Mouse (Mus musculus): ENCODE data around the gene S1pr1. TPM values are rescaled to one million over a fixed set of nuclear protein-coding genes. Genes with fewer than 3 reads are reported as not detected.

Gene S1pr1
- polyA plus RNA-seq, 1 experiment from 2014 or later: 12.0 TPM

DNA sequence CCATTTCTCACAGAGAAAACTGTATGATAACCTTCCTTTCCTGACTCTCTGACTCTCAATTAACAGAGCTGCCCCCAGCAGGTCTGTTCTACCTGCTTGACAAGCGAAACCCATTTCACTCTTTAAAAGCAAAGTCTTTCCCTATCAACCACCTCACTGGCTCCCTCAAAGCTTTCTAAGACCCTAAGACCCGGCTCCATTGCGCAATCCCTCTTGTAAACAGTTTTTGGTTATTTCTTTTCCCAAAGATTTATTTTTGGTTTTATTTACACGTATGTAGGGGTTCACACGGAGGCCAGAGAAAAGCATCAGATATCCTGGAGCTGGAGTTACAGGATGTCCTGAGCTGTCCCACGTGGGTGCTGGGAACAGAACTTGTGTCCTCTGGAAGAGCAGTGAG lies 4.0 kb upstream of the S1pr1 start:
- no peak overlapping the region for H3K9ac ChIP-seq (ENCODE audit: low read length)
- H3K4me3 ChIP-seq (ENCODE audit: low read depth, low read length): no peak overlapping the region
- H3K27me3 ChIP-seq (ENCODE audit: control insufficient read depth, insufficient read depth, low read length): no peaks in the 10 kb centered on the region
- H3K36me3 ChIP-seq (ENCODE audit: control insufficient read depth, insufficient read depth, low read length): no peaks in the 10 kb centered on the region
- H3K4me1 ChIP-seq (ENCODE audit: control insufficient read depth, insufficient read depth, low read length): no peaks in the 10 kb centered on the region
- WGBS: 81% methylated on average over 6 of the region's 6 CpGs
- H3K4me2 ChIP-seq (ENCODE audit: low read depth, severe bottlenecking): no peak overlapping the region
- no peak for ATAC-seq (ENCODE audit: insufficient number of reproducible peaks, low FRiP score, low TSS enrichment, low read depth)
- H3K9me3 ChIP-seq (ENCODE audit: control insufficient read depth, low read length): no peaks in the 10 kb centered on the region
- no peak for DNase-seq (ENCODE audit: low spot score)
- H3K27ac ChIP-seq (replicated peaks; ENCODE audit: low read depth, low read length): no peak overlapping the region

DNA sequence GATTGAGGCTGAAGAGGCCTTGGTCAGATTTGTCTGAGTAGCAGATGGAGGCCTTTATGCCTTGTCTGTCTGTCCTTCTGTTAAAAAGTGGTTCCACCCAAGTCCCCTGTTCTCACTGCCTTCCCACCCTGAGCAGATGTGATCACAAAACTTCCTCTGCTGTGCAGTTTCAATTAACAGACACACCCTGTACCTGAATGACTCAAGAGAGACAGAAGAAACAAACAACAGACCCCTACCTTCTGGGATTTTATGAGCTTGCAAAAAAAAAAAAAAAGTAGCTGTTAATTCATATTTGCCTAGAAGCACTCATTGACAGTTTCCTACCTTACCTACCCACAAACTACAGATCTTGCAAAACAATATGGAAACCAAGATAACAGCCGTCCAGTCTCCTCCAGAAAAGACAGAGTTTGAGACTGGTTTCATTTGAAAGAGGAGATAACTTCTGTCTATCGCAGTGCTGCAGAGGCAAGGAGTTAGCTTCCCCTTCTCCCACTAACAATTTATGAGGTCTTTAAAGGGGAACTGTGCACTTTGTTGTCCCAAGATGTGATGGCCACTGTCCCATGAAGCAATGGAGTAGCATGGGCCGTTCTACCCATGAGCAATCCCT lies 1.1 kb upstream of the S1pr1 start:
- no peak for DNase-seq (ENCODE audit: low spot score)
- 77% methylated on average over 3 of the region's 3 CpGs for WGBS
- H3K4me2 ChIP-seq (ENCODE audit: low read depth, severe bottlenecking): peak overlapping the region; percentile 90
- H3K4me3 ChIP-seq (ENCODE audit: low read depth, low read length): no peak overlapping the region; the same call in 1 of the 2 replicates
- no peaks in the 10 kb centered on the region for H3K9me3 ChIP-seq (ENCODE audit: control insufficient read depth, low read length)
- no peak for ATAC-seq (ENCODE audit: insufficient number of reproducible peaks, low FRiP score, low TSS enrichment, low read depth)
- no peaks in the 10 kb centered on the region for H3K4me1 ChIP-seq (ENCODE audit: control insufficient read depth, insufficient read depth, low read length)
- H3K27me3 ChIP-seq (ENCODE audit: control insufficient read depth, insufficient read depth, low read length): no peaks in the 10 kb centered on the region
- H3K36me3 ChIP-seq (ENCODE audit: control insufficient read depth, insufficient read depth, low read length): no peaks in the 10 kb centered on the region; the same call in 1 of the 2 replicates
- H3K9ac ChIP-seq (ENCODE audit: low read length): peak overlapping the region; percentile 82
- H3K27ac ChIP-seq (replicated peaks; ENCODE audit: low read depth, low read length): no peak overlapping the region

DNA sequence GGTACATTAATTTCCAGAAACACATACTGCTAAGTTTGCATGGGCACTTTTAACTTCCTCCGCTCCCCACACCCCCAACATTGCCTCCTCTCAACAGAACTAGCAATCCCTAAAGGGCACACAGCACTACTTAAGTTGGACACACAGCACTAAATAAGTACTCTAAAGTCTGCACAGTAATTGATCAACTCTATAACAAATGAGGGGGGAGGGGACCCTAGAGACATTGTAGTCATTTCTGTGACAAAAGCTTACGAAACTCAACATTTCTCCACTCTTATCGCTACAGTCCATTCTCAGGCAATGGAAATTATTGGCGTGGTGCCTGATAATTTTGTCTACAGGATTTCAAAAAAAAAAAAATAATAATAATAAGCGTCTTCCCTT lies 830 bp downstream of the S1pr1 start:
- WGBS: 6% methylated on average over 5 of the region's 5 CpGs
- Histone ChIP-seq H3K27ac (replicated peaks; ENCODE audit: low read depth, low read length) (no peak overlapping the region), H3K4me1 (ENCODE audit: control insufficient read depth, insufficient read depth, low read length) (no peaks in the 10 kb centered on the region), H3K9me3 (ENCODE audit: control insufficient read depth, low read length) (no peaks in the 10 kb centered on the region), H3K4me2 (ENCODE audit: low read depth, severe bottlenecking) (peak overlapping the region; percentile 90), H3K9ac (ENCODE audit: low read length) (no peak overlapping the region; the same call in 1 of the 2 replicates), H3K27me3 (ENCODE audit: control insufficient read depth, insufficient read depth, low read length) (no peaks in the 10 kb centered on the region), H3K4me3 (ENCODE audit: low read depth, low read length) (peak overlapping the region; percentile 49), H3K36me3 (ENCODE audit: control insufficient read depth, insufficient read depth, low read length) (no peaks in the 10 kb centered on the region; the same call in 1 of the 2 replicates)
- DNase-seq (ENCODE audit: low spot score) (peak; percentile 40), ATAC-seq (ENCODE audit: insufficient number of reproducible peaks, low FRiP score, low TSS enrichment, low read depth) (no peak)

DNA sequence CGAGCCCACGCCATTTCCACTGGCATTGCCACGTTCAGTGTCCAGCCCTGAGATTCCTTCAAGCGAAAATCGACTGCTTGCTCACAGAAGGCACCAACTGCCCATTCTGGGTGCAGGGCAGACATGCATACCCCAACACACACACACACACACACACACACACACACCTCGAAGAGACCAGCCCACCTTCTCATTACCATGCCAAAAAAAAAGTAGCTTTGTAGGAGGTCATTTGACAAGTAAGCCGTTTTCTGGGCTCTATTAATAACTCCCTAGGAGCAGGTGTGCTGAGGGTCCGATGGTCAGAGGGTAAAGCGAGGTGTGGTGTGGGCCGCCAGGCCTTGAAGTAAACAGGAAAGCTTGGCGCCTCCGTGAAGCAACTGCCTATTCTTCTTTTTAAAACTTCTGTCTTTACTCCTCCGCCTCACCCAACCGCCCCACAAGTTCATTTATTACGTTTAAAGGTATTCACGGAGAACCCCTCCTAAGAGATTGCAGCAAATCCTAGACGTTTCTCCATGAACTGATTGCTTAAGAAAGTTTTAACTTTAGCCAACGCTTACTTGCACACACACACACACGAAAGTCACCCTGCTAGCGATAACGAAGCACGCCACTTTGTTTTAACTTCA lies 1.3 kb downstream of the S1pr1 start:
- peak overlapping the region; percentile 90 for H3K4me2 ChIP-seq (ENCODE audit: low read depth, severe bottlenecking)
- ATAC-seq (ENCODE audit: insufficient number of reproducible peaks, low FRiP score, low TSS enrichment, low read depth) (no peak), DNase-seq (ENCODE audit: low spot score) (no peak)
- peak overlapping the region; percentile 49 for H3K4me3 ChIP-seq (ENCODE audit: low read depth, low read length)
- H3K9ac ChIP-seq (ENCODE audit: low read length): no peak overlapping the region
- H3K36me3 ChIP-seq (ENCODE audit: control insufficient read depth, insufficient read depth, low read length): no peaks in the 10 kb centered on the region; the same call in 1 of the 2 replicates
- H3K9me3 ChIP-seq (ENCODE audit: control insufficient read depth, low read length): no peaks in the 10 kb centered on the region
- H3K27me3 ChIP-seq (ENCODE audit: control insufficient read depth, insufficient read depth, low read length): no peaks in the 10 kb centered on the region
- WGBS: 14% methylated on average over 22 of the region's 22 CpGs
- H3K27ac ChIP-seq (replicated peaks; ENCODE audit: low read depth, low read length): no peak overlapping the region
- no peaks in the 10 kb centered on the region for H3K4me1 ChIP-seq (ENCODE audit: control insufficient read depth, insufficient read depth, low read length)

DNA sequence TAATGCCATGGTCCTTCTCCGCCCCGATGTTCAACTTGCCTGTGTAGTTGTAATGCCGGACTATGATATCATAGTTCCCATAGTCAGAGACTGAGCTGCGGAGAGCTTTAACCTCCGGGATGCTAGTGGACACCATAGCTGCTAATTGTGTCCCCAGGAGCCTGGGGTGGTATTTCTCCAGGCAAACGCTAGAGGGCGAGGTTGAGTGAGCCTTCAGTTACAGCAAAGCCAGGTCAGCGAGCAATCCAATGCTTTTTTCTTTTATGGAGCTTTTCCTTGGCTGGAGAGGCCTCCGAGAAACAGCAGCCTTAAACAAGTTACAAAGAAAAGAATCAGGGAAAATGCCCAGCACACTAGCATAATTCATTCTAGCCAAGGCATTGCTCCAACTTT lies 2.1 kb downstream of the S1pr1 start:
- H3K36me3 ChIP-seq (ENCODE audit: control insufficient read depth, insufficient read depth, low read length): no peaks in the 10 kb centered on the region; the same call in 1 of the 2 replicates
- DNase-seq (ENCODE audit: low spot score) (peak; percentile 85), ATAC-seq (ENCODE audit: insufficient number of reproducible peaks, low FRiP score, low TSS enrichment, low read depth) (no peak)
- H3K27me3 ChIP-seq (ENCODE audit: control insufficient read depth, insufficient read depth, low read length): no peaks in the 10 kb centered on the region
- H3K4me1 ChIP-seq (ENCODE audit: control insufficient read depth, insufficient read depth, low read length): no peaks in the 10 kb centered on the region
- H3K27ac ChIP-seq (replicated peaks; ENCODE audit: low read depth, low read length): no peak overlapping the region
- H3K9me3 ChIP-seq (ENCODE audit: control insufficient read depth, low read length): no peaks in the 10 kb centered on the region
- H3K4me3 ChIP-seq (ENCODE audit: low read depth, low read length): no peak overlapping the region
- WGBS: 19% methylated on average over 9 of the region's 9 CpGs
- no peak overlapping the region; the same call in 1 of the 2 replicates for H3K4me2 ChIP-seq (ENCODE audit: low read depth, severe bottlenecking)
- H3K9ac ChIP-seq (ENCODE audit: low read length): no peak overlapping the region

DNA sequence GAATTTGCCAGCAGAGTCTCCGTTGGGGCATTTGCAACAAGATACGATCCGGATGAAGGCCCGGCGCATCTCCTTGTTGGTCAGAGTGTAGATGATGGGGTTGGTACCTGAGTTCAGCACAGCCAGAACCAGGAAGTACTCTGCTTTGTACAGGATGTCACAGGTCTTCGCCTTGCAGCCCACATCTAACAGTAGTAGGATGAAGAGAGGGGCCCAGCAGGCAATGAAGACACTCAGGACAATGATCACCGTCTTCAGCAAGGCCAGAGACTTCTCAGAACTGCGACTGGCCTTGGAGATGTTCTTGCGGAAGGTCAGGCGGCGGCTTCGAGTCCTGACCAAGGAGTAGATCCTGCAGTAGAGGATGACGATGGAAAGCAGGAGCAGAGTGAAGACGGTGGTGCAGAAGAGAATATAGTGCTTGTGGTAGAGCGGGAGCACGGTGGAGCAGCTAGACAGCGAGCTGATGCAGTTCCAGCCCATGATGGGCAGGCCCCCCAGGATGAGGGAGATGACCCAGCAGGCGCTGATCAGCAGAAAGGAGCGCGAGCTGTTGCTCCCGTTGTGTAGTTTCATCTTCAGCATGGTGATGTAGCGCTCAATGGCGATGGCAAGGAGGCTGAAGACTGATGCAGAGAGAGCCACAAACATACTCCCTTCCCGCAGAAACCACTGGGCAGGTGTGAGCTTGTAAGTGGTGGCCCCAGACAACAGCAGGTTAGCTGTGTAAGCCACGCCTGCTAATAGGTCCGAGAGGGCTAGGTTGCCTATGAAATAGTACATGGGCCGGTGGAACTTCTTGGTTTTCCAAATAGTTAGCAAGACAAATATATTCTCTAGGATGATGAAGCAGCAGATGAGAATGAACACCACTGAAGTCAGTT lies 2.7 kb downstream of the S1pr1 start:
- Histone ChIP-seq H3K4me1 (ENCODE audit: control insufficient read depth, insufficient read depth, low read length) (no peaks in the 10 kb centered on the region), H3K27ac (replicated peaks; ENCODE audit: low read depth, low read length) (no peak overlapping the region), H3K9me3 (ENCODE audit: control insufficient read depth, low read length) (no peaks in the 10 kb centered on the region), H3K27me3 (ENCODE audit: control insufficient read depth, insufficient read depth, low read length) (no peaks in the 10 kb centered on the region), H3K4me3 (ENCODE audit: low read depth, low read length) (no peak overlapping the region), H3K4me2 (ENCODE audit: low read depth, severe bottlenecking) (no peak overlapping the region), H3K36me3 (ENCODE audit: control insufficient read depth, insufficient read depth, low read length) (no peaks in the 10 kb centered on the region; the same call in 1 of the 2 replicates), H3K9ac (ENCODE audit: low read length) (no peak overlapping the region)
- ATAC-seq (ENCODE audit: insufficient number of reproducible peaks, low FRiP score, low TSS enrichment, low read depth) (no peak), DNase-seq (ENCODE audit: low spot score) (no peak)
- 89% methylated on average over 27 of the region's 27 CpGs for WGBS

DNA sequence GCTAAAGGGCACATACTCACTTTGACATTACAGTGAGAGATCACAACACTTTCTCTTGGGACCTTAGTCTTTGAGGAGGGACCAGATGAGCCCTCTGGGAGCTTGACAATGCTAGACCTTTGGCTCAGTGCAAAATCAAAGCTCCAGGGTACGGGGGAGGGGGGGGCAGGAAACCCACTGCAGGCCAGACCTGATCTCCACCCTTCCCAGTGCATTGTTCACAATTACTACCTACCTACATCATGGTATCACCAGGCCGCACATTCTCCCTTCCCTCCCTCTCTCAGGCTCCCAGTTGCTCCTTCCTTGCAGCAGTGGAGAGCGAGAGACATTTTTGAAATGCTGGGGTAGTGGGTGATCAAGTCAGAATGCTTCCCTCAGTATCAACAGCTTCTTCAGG lies 3.5 kb downstream of the S1pr1 start:
- H3K27me3 ChIP-seq (ENCODE audit: control insufficient read depth, insufficient read depth, low read length): no peaks in the 10 kb centered on the region
- no peaks in the 10 kb centered on the region; the same call in 1 of the 2 replicates for H3K36me3 ChIP-seq (ENCODE audit: control insufficient read depth, insufficient read depth, low read length)
- no peaks in the 10 kb centered on the region for H3K9me3 ChIP-seq (ENCODE audit: control insufficient read depth, low read length)
- no peaks in the 10 kb centered on the region for H3K4me1 ChIP-seq (ENCODE audit: control insufficient read depth, insufficient read depth, low read length)
- DNase-seq (ENCODE audit: low spot score) (no peak), ATAC-seq (ENCODE audit: insufficient number of reproducible peaks, low FRiP score, low TSS enrichment, low read depth) (no peak)
- H3K4me2 ChIP-seq (ENCODE audit: low read depth, severe bottlenecking): no peak overlapping the region
- no peak overlapping the region for H3K4me3 ChIP-seq (ENCODE audit: low read depth, low read length)
- no peak overlapping the region for H3K9ac ChIP-seq (ENCODE audit: low read length)
- WGBS: 76% methylated on average over 3 of the region's 3 CpGs
- no peak overlapping the region for H3K27ac ChIP-seq (replicated peaks; ENCODE audit: low read depth, low read length)

DNA sequence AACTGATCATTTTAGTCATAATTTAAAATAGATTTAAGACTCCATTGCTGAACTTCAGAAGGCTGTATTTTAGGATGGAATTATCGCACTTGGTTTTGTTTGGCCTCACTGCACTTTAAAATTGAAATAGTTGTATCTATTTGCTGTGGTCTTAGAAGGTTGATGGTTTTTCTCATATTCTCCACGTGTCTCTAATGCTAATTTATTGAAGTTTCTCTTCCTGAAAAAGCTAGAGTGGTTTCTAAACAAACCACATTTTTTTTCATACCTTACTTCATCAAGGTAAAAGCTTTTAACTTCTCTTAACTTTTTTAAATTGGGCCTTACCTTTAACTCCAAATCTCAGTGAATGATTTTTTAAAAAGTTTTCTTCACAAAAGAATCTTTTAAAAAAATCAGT lies 4.8 kb downstream of the S1pr1 start:
- Histone ChIP-seq H3K9me3 (ENCODE audit: control insufficient read depth, low read length) (no peaks in the 10 kb centered on the region), H3K4me2 (ENCODE audit: low read depth, severe bottlenecking) (no peak overlapping the region), H3K4me3 (ENCODE audit: low read depth, low read length) (no peak overlapping the region), H3K27ac (replicated peaks; ENCODE audit: low read depth, low read length) (no peak overlapping the region), H3K27me3 (ENCODE audit: control insufficient read depth, insufficient read depth, low read length) (no peaks in the 10 kb centered on the region), H3K36me3 (ENCODE audit: control insufficient read depth, insufficient read depth, low read length) (no peaks in the 10 kb centered on the region; the same call in 1 of the 2 replicates), H3K4me1 (ENCODE audit: control insufficient read depth, insufficient read depth, low read length) (no peaks in the 10 kb centered on the region), H3K9ac (ENCODE audit: low read length) (no peak overlapping the region)
- ATAC-seq (ENCODE audit: insufficient number of reproducible peaks, low FRiP score, low TSS enrichment, low read depth) (no peak), DNase-seq (ENCODE audit: low spot score) (no peak)
- WGBS: 76% methylated on average over 2 of the region's 2 CpGs

All from limb, embryonic 11.5 days (tissue).